Mouse (Mus musculus) lung, postnatal 14 days (tissue): ENCODE results near the gene Triap1.
"Not testable (repeated sequence)": the region's sequence is repeated elsewhere in the genome, so short reads cannot be mapped to it uniquely, and the experiment has no call there.

Experiments
- DNase-seq: peaks from one replicate; pipeline ENCODE4 v3.0.0; 2021

Triap1 gene

DNA sequence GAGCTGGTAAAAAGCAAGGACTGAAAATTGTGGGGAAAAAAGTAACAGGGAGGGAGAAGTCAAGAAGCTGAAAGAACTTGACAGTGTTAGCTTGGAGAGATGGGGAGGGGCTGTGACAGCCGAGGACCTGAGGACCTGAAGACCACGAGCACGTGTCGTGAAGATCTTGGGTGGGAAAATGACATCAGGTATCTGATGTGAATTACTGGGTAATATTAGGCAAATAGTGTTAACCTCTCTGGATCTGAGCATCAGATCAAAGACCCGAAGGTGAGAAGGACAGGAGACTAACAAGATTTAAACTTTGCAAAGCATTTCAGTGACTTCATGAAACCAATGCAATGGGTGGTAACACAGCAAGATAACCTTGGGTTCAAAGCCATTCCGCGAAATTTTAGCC lies 1.0 kb upstream of the Triap1 start:
- no peak for DNase-seq

DNA sequence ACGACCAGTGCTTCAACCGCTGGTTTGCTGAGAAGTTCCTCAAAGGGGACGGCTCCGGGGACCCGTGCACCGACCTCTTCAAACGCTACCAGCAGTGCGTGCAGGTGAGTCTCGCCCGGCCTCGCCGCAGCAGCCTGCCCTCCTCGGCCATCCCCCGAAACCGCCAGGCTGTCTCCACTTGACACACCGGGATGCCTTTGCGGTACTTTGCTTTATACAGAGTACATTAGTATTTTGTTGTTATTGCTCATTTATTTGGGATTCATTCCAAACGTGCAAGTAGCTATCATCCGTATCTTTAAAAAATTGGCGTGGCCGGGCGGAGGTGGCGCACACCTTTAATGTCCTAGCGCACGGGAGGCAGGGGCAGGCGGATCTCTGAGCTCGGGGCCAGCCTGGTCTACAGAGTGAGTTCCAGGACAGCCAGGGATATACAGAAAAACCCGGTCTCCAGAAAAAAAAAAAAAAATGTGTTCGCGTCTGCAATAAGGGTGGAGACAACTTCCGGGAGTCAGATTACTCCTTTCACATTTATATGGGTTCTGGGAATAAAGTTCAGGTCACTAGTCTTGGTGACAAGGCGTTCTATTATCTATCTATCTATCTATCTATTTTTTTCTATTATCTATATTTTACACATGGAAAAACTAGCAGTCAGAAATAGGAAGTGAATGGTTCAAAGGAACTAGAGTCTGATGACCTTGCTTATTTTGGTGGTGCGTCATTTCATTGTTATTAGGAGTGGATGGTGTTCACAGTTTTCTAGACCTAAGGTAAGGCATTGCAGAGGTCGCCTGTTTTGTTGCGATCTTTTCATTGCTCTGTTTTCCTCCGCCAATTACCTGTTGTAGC lies 515 bp downstream of the Triap1 start:
- DNase-seq, result no peak

GRCm38 (mm10) chr5:115347564-115347963 lies 6.5 kb downstream of the Triap1 start:
- peak; percentile 89 for DNase-seq

GRCm38 (mm10) chr5:115348546-115349224 lies 7.7 kb downstream of the Triap1 start, which contains the start of gene Cox6a1:
Gene Cox6a1, minus strand, starts transcription at chr5:115348981.
- peak; percentile 99 for DNase-seq

DNA sequence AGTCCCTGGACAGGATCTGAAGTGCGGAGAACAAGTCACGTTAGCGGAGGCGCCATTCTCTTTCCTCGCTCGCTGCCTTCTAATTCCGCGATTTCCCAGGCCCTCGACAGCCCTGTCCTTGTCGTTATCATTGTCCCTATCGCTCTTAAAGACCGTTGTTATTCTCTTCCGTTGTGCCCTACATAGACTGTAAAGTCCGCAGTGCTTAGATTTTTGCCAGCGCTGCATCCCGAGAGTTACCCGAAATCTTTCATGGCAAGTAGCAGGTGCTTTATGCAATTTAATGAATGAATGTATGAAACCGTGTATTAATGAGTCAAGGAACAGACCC lies 8.2 kb downstream of the Triap1 start:
- DNase-seq, result no peak

DNA sequence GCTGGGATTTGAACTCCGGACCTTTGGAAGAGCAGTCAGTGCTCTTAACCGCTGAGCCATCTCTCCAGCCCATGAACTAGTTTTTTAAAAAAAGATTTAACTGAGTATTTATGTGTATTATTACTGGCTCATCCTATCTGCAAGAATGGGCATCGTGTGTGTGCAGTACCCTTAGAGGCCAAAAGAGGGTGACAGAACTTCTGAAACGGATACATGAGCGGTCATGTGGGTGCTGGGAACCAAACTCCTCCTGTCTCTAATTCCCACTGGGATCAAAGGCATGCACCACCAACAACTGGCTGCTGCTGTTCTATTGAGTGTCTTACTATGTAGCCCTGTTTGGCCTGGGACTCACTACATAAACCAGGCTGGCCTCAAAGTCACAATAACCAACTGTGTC lies 10.3 kb downstream of the Triap1 start:
- DNase-seq, result no peak

GRCm38 (mm10) chr5:115355070-115355469 lies 14.0 kb downstream of the Triap1 start:
- DNase-seq, result no peak

GRCm38 (mm10) chr5:115358872-115359271 lies 17.8 kb downstream of the Triap1 start:
- DNase-seq, result peak; percentile 90

DNA sequence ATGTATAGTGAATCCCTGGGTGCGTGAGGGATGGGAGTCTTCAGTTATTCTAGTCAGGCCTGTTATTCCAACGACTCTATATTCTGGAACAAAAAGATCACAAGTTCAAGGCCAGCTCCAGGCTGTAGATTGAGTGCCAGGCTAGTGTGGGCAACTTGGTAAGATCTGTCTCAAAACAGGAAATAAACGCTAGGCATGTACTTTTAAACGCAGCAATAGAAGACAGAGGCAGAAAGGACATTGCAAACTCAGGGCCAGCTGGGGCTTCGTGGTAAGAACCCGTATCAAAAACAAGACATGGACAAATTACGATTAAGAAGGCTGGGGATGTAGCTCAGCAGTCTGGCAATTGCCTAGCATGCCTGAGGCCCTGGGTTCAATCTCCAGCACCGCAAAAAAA lies 18.4 kb downstream of the Triap1 start:
- no peak for DNase-seq

GRCm38 (mm10) chr5:115359851-115360372 lies 18.9 kb downstream of the Triap1 start:
- no peak for DNase-seq

DNA sequence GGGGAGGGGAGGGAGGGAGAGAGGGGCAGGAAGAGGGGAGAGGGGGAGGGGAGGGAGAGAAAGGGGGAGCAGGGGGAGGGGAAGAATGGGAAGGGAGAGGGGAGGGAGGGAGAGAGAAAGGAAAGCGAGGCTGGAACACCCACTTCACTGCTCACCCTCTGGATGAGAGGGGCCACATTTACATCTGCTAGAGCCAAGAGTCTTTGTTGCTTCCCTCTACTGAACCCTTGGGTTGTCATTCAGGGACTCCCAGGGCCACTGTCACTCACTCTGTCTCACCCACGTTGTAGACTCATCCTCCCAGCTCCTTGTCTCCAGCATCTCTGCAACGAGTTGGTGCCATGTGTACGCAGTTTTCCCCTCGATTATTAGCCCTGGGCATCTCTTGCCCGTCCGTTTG lies 21.2 kb downstream of the Triap1 start:
- DNase-seq, result no peak

DNA sequence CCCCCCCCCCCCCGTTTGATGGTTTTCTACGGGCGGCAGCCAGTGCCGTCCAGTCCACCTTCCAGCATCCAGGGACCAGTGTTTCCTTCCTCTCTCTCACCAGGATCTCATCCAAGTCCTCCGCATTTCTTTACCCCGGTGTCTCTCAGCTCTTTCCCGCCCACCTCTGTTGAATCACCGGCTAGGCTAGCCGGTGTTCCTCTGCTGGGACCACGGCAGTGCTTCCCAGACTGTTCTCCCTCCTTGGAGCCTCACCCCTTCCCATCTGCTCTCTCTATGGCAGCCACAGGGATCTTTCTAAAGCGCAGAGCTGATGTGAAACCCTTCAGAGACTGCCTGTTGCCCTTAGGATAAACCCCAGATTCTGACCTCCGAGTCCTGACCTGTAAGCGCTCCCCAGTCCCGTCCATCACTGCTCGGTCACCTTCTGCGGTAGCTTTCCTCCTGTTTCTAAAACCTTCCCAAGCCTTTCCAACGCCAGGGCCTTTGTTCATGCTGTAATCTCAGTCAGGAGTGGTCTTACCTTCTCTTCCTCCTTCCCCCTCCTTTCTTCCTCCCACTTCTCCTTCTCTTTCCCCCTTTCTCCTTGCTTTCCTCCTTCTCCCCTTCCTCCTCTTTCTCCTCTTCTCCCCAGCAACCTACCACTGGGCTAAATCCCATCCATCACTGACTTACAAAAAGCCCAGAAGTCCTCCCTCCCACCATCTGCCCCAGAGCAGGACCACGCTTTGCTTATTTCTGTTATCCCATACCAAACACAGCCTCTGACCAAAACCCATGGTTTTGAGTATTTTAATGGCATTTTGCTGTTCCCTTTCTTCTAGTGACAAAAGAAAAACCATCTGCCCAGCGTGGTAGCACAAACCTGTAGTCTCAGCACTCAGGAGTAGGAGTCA lies 22.0 kb downstream of the Triap1 start:
- no peak for DNase-seq

DNA sequence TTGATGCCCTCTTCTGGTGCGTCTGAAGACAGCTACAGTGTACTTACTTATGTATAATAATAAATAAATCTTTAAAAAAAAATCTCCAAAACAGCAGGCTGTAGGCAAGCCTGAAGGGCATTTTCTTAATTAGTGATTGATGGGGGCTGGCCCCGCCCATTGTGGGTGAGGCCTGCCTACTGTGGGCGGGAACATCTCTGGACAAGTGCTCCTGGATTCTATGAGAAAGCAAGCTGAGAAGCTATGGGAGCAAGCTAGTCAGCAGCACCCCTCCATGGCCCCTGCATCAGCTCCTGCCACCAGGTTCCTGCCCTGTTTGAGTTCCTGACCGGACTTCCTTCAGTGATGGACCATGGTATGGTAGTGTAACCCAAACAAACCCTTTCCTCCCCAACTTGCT lies 23.8 kb downstream of the Triap1 start:
- DNase-seq, result no peak

- DNase-seq, result no peak
Observed at GRCm38 (mm10) chr5:115371736-115372135, 30.7 kb downstream of the Triap1 start.

DNA sequence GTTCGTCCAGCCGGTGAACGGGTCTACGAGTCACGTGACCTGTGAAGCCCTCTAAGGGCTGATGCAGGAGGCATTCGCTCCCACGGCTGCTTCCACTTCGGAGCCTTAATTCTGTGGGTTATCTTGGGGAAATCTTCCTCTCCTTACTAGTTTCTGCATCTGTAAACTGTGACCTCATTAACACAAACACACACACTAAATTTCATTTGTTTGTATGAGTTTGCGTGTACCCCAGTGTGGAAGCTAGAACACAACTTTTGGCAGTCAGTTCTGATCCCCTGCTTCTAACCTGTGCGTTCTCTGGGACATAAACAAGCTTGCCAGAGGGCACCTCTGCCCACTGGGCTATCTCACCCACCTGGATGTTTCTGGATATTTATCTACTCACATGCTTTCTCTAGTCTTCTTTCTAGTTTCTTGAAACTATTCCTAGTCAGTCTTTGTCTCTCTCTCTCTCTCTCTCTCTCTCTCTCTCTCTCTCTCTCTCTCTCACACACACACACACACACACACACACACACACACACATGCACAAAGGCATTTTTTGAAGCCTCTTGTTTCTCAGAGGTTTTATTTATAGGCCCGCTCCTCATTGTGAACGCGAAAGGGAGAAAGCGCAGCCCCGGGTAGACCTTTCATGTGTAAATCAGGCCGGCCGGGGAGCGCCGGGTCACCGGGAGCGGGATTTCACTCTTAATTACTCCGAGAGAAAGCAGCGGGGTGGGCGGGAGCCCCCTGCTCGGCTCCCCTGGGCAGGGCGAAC lies 32.6 kb downstream of the Triap1 start:
- DNase-seq, result no peak

GRCm38 (mm10) chr5:115374204-115374820 lies 33.3 kb downstream of the Triap1 start:
- DNase-seq, result no peak

DNA sequence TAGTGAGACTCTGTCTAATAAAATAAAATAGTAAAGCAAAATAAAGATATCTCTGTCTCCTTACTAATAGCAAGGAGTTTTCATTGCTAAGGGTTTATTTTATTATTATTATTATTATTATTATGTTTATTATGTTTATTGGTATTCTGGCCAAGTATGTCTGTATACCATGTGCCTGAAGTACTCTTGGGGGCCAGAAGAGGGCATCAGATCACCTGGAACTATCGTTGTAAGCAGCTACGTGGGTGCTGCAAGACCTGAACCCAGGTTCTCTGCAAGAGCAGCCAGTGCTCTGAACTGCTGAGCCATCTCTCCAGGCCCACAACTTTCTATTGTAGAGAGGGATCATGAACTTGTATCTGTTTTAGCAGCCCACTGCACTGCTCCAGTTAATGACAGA lies 34.4 kb downstream of the Triap1 start:
- no peak for DNase-seq

DNA sequence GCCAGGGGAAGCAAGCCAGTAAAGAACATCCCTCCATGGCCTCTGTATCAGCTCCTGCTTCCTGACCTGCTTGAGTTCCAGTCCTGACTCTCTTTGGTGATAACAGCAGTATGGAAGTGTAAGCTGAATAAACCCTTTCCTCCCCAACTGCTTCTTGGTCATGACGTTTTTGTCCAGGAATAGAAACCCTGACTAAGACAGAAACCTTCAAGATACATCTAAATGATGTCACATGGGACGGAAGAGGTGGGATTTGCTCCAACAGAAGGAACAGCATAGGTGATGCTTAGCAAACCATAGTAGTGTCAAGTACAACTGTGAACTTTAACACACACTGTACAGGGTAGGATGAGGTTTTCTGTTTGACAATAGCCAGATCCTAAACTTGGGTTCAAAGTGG lies 37.9 kb downstream of the Triap1 start:
- DNase-seq, result not testable (repeated sequence)

- DNase-seq, result no peak
Observed at GRCm38 (mm10) chr5:115391935-115392334, 50.9 kb downstream of the Triap1 start.

GRCm38 (mm10) chr5:115392969-115393368 lies 51.9 kb downstream of the Triap1 start:
- DNase-seq, result no peak
